Mouse (Mus musculus) bone marrow macrophage, adult 2 months (primary cell): Measurements from ENCODE around the gene Arid5b. TPM values are rescaled to one million over a fixed set of nuclear protein-coding genes. Genes with fewer than 3 reads are reported as not detected.
A peak's percentile ranks its signal among the peaks of the same experiment; 100 is the strongest.

Source experiments
- H3K27ac ChIP-seq: 2 replicates; pipeline ENCODE4 v1.5.1; 2012; ENCODE audit warnings: low read depth, low read length; ENCODE audit not compliant: insufficient read depth
- H3K4me1 ChIP-seq: 2 replicates; pipeline ENCODE4 v1.6.1; 2012; ENCODE audit warnings: low read length; ENCODE audit not compliant: control insufficient read depth, insufficient read depth
- H3K4me3 ChIP-seq: 2 replicates; pipeline ENCODE4 v1.5.1; 2012; ENCODE audit warnings: mild to moderate bottlenecking, low read length, moderate library complexity; ENCODE audit not compliant: insufficient read depth
- CTCF ChIP-seq: IDR thresholded peaks from 2 replicates; pipeline ENCODE4 v1.5.1; 2012; ENCODE audit warnings: low read depth, mild to moderate bottlenecking, low read length, moderate library complexity
- POLR2A ChIP-seq: IDR thresholded peaks from 2 replicates; pipeline ENCODE4 v1.6.1; 2012; ENCODE audit warnings: mild to moderate bottlenecking, low read depth, low read length, borderline replicate concordance
- polyA plus RNA-seq: library from polyadenylated mRNA; stranded (reverse); fragments of >200 nt; gene quantifications from 2 replicates; pipeline ENCODE4 v1.2.4, GENCODE M21; 2012; ENCODE audit not compliant: missing spikeins, insufficient read depth, insufficient read length

Arid5b gene
- polyA plus RNA-seq, 1 experiment, result 26.5 TPM

GRCm38 (mm10) chr10:68142501-68142900, 136.0 kb downstream of the Arid5b start:
- Histone ChIP-seq H3K4me1 (peaks cover 29% of the 10 kb centered on the region), H3K27ac (no peak overlapping the region), H3K4me3 (no peak overlapping the region)
- TF ChIP-seq CTCF (no peak), POLR2A (no peak)

DNA sequence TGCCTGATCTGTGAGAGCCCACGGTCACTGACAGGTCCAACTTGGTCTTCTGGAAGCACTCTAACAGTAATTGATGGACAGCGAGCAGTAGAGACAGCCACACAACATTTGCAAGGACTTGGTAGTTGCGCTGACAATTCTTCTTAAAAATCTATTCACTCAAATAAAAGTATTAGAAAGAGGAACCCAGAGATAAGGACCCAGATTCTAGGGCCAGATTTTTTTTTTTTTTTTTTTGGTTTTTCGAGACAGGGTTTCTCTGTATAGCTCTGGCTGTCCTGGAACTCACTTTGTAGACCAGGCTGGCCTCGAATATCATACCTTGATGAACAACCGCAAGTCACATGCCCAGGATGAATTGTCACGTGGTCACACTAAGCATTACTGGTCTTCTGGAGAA, 137.0 kb downstream of the Arid5b start:
- Histone ChIP-seq H3K4me3 (no peak overlapping the region), H3K4me1 (peaks cover 37% of the 10 kb centered on the region), H3K27ac (peak overlapping the region; percentile 69)
- TF ChIP-seq POLR2A (no peak), CTCF (no peak)

GRCm38 (mm10) chr10:68140871-68141270, 137.7 kb downstream of the Arid5b start:
- Histone ChIP-seq H3K4me3 (no peak overlapping the region), H3K27ac (peak overlapping the region; percentile 69), H3K4me1 (peaks cover 37% of the 10 kb centered on the region)
- no peak for TF ChIP-seq POLR2A
- TF ChIP-seq CTCF, result no peak

- peak overlapping the region; percentile 65 for H3K27ac ChIP-seq
- TF ChIP-seq POLR2A (no peak), CTCF (no peak)
- H3K4me1 ChIP-seq, result peaks cover 37% of the 10 kb centered on the region
- H3K4me3 ChIP-seq, result no peak overlapping the region
Observed at GRCm38 (mm10) chr10:68140306-68140705, 138.2 kb downstream of the Arid5b start.

DNA sequence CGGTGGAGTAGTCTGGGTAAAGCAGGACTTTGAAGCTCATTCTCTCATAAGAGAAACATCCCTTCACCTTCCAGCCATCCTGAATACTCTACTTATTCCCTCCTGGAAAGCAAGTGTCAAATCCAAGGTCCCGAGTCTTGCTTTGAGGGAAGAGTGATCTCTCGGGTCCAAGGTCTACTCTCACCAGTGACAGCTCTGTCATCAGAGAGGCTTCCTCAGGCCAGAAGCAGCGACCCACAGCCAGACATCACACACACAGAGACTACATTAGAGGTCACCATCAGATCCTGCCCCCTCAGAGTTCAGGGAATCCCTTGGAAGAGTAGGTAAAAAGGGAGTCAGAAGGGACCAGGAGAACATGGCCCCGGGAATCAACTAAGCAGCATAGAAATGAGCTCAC, 140.4 kb downstream of the Arid5b start:
- no peak overlapping the region for H3K4me3 ChIP-seq
- peaks cover 37% of the 10 kb centered on the region for H3K4me1 ChIP-seq
- TF ChIP-seq POLR2A (no peak), CTCF (no peak)
- H3K27ac ChIP-seq, result no peak overlapping the region

DNA sequence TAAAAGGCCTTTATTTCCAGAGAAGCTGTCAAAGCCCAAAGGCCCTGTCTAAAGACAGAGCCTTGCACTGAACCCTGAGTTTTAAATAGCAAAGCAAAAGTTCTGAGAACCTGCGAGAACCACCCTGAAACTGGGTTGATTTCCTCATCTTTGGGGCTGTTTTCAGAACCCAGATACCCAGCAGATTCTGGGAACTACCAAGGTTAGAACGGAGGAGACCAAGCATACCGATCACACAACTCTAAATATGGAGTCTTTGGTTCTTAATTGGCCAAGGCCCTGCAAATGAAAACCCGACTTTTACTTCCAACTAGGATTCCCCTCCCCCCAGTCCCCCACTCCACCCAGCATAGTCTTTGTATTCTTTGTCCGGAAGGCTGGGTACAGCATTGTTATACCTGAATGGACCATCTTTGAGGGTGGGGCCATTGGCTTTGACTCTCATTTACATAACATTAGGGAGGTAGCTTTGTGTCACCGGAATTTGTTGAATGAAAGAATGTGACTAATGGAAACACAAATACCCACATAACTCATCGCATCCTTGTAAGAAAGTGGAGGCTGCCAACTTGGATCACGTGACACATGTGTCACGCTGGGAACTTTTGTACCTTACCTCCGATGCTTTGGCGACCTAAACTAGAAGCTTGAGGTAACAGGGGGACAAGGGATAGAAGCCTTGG, 141.2 kb downstream of the Arid5b start:
- Histone ChIP-seq H3K27ac (no peak overlapping the region), H3K4me1 (peaks cover 38% of the 10 kb centered on the region), H3K4me3 (no peak overlapping the region)
- no peak for TF ChIP-seq CTCF
- no peak for TF ChIP-seq POLR2A

DNA sequence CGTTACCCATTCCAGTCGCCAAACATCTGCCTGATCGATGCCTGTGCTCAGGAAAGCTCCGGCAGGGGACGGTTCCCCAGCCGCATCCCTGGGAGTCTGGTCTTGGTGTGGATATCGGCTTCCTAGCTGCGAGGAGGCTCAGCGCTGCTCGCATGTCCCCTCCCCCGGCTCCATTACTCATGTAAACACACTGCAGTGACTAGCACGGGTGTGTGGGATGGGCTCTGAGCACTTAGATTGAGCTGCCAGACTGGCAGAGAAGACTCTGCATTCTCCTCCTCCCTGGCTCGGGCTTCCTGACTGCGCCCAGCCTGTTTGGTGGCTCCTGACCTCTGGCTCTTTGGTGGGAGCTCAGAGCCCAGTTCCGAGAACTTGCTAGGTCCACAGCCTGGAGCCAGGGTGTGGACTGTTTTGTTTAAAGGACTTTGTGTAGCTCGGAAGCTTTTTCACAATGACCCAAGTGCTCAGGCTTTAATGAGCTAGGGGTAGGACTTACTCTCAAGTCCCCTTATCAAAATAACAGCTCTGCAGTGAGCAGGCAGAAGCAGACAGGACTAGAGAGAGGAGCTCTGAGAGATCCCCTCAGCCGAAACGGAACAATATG, 142.0 kb downstream of the Arid5b start:
- Histone ChIP-seq H3K4me3 (peak overlapping the region; percentile 41), H3K27ac (peak overlapping the region; percentile 13; the same call in 1 of the 2 replicates), H3K4me1 (peaks cover 36% of the 10 kb centered on the region)
- TF ChIP-seq CTCF (no peak; the same call in 1 of the 2 replicates), POLR2A (no peak)

- Histone ChIP-seq H3K4me1 (peaks cover 32% of the 10 kb centered on the region), H3K4me3 (peak overlapping the region; percentile 41), H3K27ac (no peak overlapping the region)
- TF ChIP-seq CTCF (no peak), POLR2A (no peak)
Observed at GRCm38 (mm10) chr10:68136051-68136450, 142.5 kb downstream of the Arid5b start.

DNA sequence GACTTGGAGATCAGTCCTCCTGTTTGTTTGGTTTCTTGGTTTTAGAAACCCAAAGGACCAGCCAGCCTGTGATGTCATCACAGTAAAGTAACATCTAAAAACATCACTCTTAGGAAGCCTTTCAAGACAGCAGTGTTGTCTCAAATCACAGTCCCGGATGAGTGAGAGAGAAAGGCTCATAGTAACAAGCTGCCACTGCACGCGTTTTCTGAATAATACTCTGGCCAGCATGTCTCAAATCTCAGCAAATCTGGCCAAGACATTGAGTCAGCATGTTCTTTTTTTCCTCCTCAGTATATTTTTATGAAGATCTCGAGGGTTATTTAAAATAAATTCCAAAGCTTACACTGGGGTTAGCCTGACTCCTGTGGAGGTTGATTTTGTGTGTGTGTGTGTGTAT, 143.1 kb downstream of the Arid5b start:
- peaks cover 35% of the 10 kb centered on the region for H3K4me1 ChIP-seq
- no peak overlapping the region for H3K4me3 ChIP-seq
- TF ChIP-seq POLR2A (no peak), CTCF (no peak)
- no peak overlapping the region for H3K27ac ChIP-seq

DNA sequence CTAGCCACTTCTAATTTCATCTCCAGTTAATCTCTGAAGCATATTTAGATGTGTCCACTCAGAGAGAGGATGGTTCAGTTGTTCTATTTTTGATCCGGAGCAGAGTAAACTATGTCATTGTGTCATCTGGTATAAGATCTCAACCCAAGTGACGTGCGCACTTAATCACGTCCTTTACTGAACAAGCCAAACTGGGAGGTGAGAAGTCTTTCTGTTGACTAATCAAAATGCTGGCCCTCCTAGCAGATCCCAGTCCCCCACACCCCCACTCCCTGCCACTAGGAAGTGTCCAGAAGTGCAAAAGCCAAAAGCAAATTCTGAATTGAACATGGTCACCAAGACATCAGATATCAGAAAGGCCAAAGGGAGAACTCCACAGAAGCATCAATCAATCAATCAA, 144.0 kb downstream of the Arid5b start:
- TF ChIP-seq POLR2A (no peak), CTCF (no peak)
- no peak overlapping the region for H3K27ac ChIP-seq
- H3K4me1 ChIP-seq, result peaks cover 36% of the 10 kb centered on the region
- H3K4me3 ChIP-seq, result no peak overlapping the region
